Mouse (Mus musculus) ES-E14 (cell line): ENCODE data around the gene Acat1. TPM values are rescaled to one million over a fixed set of nuclear protein-coding genes. Genes with fewer than 3 reads are reported as not detected.

Source experiments
- DNase-seq: peaks from one replicate; pipeline ENCODE4 v3.0.0-alpha.2; 2013; ENCODE audit warnings: low read depth, low spot score
- H3K27ac ChIP-seq: 2 replicates; pipeline ENCODE4 v1.5.1; 2012; ENCODE audit warnings: low read depth, mild to moderate bottlenecking, low read length, moderate library complexity, mixed read lengths; ENCODE audit not compliant: poor library complexity, insufficient read depth, severe bottlenecking
- H3K36me3 ChIP-seq: 2 replicates; pipeline ENCODE4 v1.6.1; 2012; ENCODE audit warnings: mild to moderate bottlenecking, low read length, moderate library complexity, mixed read lengths; ENCODE audit not compliant: control insufficient read depth, poor library complexity, insufficient read depth, severe bottlenecking
- H3K4me1 ChIP-seq, 2 experiments: fragments of 150-350 bp in 1 of 2; sonication (generic) in 1 of 2; 2 replicates each; pipeline ENCODE4 v1.6.1; 2012; ENCODE audit warnings: low read length in 2 of 2, mild to moderate bottlenecking in 1 of 2, mixed read lengths in 1 of 2; ENCODE audit not compliant: control insufficient read depth in 2 of 2, insufficient read depth in 2 of 2, poor library complexity in 1 of 2
- H3K4me3 ChIP-seq, 2 experiments: fragments of 150-350 bp in 1 of 2; sonication (generic) in 1 of 2; 2 replicates each; pipeline ENCODE4 v1.5.1; 2012; ENCODE audit warnings: low read length in 2 of 2, low read depth in 1 of 2, mild to moderate bottlenecking in 1 of 2, mixed read lengths in 1 of 2; ENCODE audit not compliant: insufficient read depth in 1 of 2, poor library complexity in 1 of 2, severe bottlenecking in 1 of 2
- H3K9ac ChIP-seq: 2 replicates; pipeline ENCODE4 v1.6.1; 2012; ENCODE audit warnings: low read depth, mild to moderate bottlenecking, low read length, mixed read lengths; ENCODE audit not compliant: poor library complexity, insufficient read depth, severe bottlenecking
- H3K9me3 ChIP-seq: fragments of 150-350 bp; sonication (generic); 2 replicates; pipeline ENCODE4 v1.6.1; 2012; ENCODE audit warnings: low read depth, mild to moderate bottlenecking, low read length; ENCODE audit not compliant: control insufficient read depth, insufficient read depth
- CHD2 ChIP-seq: IDR thresholded peaks from 2 replicates; pipeline ENCODE4 v1.6.1; 2014; ENCODE audit warnings: mild to moderate bottlenecking, low read depth, low read length, inconsistent platforms
- HCFC1 ChIP-seq: IDR thresholded peaks from 2 replicates; pipeline ENCODE4 v1.6.1; 2012; ENCODE audit warnings: low read length, inconsistent platforms, borderline replicate concordance; ENCODE audit not compliant: insufficient read depth
- MAFK ChIP-seq: IDR thresholded peaks from 2 replicates; pipeline ENCODE4 v1.6.1; 2014; ENCODE audit warnings: mild to moderate bottlenecking, low read depth, low read length, inconsistent platforms; ENCODE audit not compliant: insufficient read depth
- ZC3H11A ChIP-seq: IDR thresholded peaks from 2 replicates; pipeline ENCODE4 v1.6.1; 2012; ENCODE audit warnings: low read depth, mild to moderate bottlenecking, inconsistent platforms, low read length, borderline replicate concordance
- ZNF384 ChIP-seq: IDR thresholded peaks from 2 replicates; pipeline ENCODE4 v1.6.1; 2012; ENCODE audit warnings: low read depth, low read length, inconsistent platforms
- in situ Hi-C, 2 experiments: fragments of 600-800 bp; cut with MboI; formaldehyde crosslinking; loops; one replicate each; pipeline ENCODE4 v1.15.1; 2025; ENCODE audit warnings: low sequenced_read_pairs in 2 of 2, inconsistent platforms in 1 of 2; ENCODE audit not compliant: unreplicated experiment in 2 of 2
- total RNA-seq: library from RNA; depleted of rRNA; stranded (reverse); fragments of 300-350 nt; gene quantifications from 2 replicates; pipeline ENCODE4 v1.2.3, GENCODE M21; 2012; rRNA removed

Acat1 gene
- total RNA-seq, 1 experiment = 9.8 TPM

- no peaks in the 10 kb centered on the region for H3K9me3 ChIP-seq
- H3K27ac ChIP-seq = no peak overlapping the region
- peaks cover 1 to 2% of the 10 kb centered on the region in 2 experiments; a peak in 1 of 4 replicates for H3K4me1 ChIP-seq
- in situ Hi-C loops = no loop called here
- H3K4me3 ChIP-seq = no peak overlapping the region
- TF ChIP-seq CHD2 (no peak), ZNF384 (no peak), ZC3H11A (no peak), HCFC1 (no peak), MAFK (no peak)
- H3K9ac ChIP-seq = no peak overlapping the region
- DNase-seq = peak; percentile 28
- H3K36me3 ChIP-seq = peaks cover 20% of the 10 kb centered on the region
Measured at GRCm38 (mm10) chr9:53570662-53571061, 39.5 kb downstream of the Acat1 start.

DNA sequence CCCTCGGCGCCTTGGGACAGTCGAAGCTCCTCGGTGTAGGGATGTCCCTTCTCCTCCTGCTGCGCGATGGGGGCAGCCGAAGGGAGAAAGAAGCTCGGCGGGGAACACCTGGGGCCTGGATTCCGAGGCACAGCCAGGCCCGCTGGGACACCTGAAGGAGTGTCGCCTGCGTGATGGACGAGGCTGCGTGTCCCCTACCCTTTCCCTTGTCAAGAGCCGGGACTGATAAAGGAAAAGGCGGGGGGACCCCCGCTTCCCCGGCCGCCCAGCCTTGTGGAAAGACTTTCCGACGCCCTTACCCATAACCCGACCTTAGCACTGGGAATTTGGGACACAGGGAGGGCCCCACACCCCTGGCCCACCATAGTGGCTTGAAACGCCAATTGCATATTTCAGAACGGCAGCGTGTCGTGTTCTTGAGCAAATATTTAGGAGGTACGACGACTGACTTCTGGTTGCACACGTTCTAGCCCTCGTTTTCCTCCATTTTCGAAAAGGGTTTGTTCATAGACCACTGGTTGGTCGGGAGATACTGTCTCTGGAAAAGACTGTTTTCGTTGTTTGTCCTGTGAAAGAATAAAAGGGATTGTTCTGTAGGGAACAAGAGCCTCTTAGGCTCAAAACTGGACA lies 72.7 kb downstream of the Acat1 start:
- 0 out of 2 replicates have a peak overlapping the region, but pooled peaks have one; percentile 70 for H3K27ac ChIP-seq
- no peak for DNase-seq
- in situ Hi-C loops = no loop called here
- H3K4me1 ChIP-seq = peaks cover 3 to 6% of the 10 kb centered on the region in 2 experiments; a peak in 2 of 4 replicates
- H3K9ac ChIP-seq = peak overlapping the region; percentile 90
- peak overlapping the region; percentile 81 to 93 for H3K4me3 ChIP-seq
- H3K9me3 ChIP-seq = no peaks in the 10 kb centered on the region
- TF ChIP-seq CHD2 = no peak
- no peak for TF ChIP-seq ZNF384
- TF ChIP-seq ZC3H11A = no peak
- TF ChIP-seq MAFK = no peak
- TF ChIP-seq HCFC1 = no peak; the same call in 1 of the 2 replicates
- H3K36me3 ChIP-seq = no peaks in the 10 kb centered on the region

DNA sequence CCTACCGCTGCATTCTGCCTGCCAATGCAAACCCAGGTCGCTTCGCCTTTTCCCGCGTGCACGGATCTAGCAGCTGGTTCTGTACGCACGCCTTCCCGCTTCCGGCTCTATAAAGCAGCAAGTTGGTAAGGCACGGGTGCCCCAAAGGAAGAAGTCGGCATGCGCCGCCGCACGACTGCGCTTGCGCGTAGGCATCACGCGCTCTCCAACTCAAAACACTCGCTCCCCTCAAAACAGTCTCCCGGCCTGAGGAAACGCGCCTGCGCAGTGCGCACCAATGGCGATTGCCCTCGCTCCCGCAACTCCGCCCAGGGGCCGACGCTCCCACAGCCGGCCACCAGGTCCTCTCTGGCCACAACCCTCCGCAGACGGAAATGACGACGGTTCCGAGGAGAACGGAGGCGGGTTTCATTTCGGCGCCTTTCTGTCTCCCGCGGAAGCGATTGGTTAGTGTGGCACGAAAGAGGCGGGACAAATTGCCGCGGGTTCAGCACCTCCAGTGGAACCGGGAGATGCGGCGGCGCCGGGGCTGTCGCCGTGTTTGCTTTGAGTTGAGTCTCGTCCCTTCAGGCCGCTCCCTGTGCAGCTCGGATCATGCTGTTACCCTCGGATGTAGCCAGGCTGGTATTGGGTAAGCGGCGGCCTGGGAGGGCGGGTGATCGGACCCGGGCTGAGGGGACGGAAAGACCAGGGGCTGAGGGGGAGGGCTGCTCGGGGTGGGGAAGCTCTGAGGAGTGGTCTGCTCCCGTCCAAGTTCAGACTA lies 73.4 kb downstream of the Acat1 start, which contains the start of the genes Atm and Npat:
Atm (minus strand) TSS at position 183 of the 763 bp plus-strand sequence.
Npat (plus strand) TSS at position 490 of the 763 bp plus-strand sequence.
- peak; percentile 99 for DNase-seq
- Histone ChIP-seq H3K9me3 (no peaks in the 10 kb centered on the region), H3K27ac (peak within 1 kb of the TSS; percentile 70), H3K36me3 (no peaks in the 10 kb centered on the region), H3K4me3 (peak within 1 kb of the TSS; percentile 89 to 98), H3K4me1 (peaks cover 3 to 6% of the 10 kb centered on the region in 2 experiments; a peak in 2 of 4 replicates), H3K9ac (peak within 1 kb of the TSS; percentile 94)
- TF ChIP-seq ZNF384 (no peak), CHD2 (0 out of 2 replicates have a peak, but pooled peaks have one; percentile 25), MAFK (no peak), HCFC1 (peak; percentile 67; the same call in 1 of the 2 replicates), ZC3H11A (no peak)
- in situ Hi-C loops = no loop called here

- TF ChIP-seq ZC3H11A = no peak
- H3K36me3 ChIP-seq = peaks cover 4% of the 10 kb centered on the region; the same call in 1 of the 2 replicates
- H3K4me3 ChIP-seq = peak overlapping the region; percentile 89 to 98
- peaks cover 3 to 6% of the 10 kb centered on the region in 2 experiments; a peak in 2 of 4 replicates for H3K4me1 ChIP-seq
- H3K9ac ChIP-seq = peak overlapping the region; percentile 94
- in situ Hi-C loops = no loop called here
- H3K9me3 ChIP-seq = no peaks in the 10 kb centered on the region
- H3K27ac ChIP-seq = no peak overlapping the region
- no peak for DNase-seq
Measured at GRCm38 (mm10) chr9:53535416-53536320, 74.5 kb downstream of the Acat1 start.

Other genes with a start within 250 kb of the Acat1 start
- 5.5 and 7.9 TPM in 2 replicates for gene Kdelc2, start 226.4 kb downstream of the Acat1 start, total RNA-seq
- 1.1 and 1.2 TPM in 2 replicates for gene 4930550C14Rik, start 208.1 kb downstream of the Acat1 start, total RNA-seq
- 24.9 and 31.4 TPM in 2 replicates for gene Atm, start 73.6 kb downstream of the Acat1 start, total RNA-seq
- 18.8 and 22.8 TPM in 2 replicates for gene Npat, start 73.3 kb downstream of the Acat1 start, total RNA-seq
- 31.5 and 42.6 TPM in 2 replicates for gene Cul5, start 59.6 kb upstream of the Acat1 start, total RNA-seq
- gene Rab39, start 95.8 kb upstream of the Acat1 start, total RNA-seq = 1.1 and 1.8 TPM in 2 replicates
- gene Slc35f2, start 161.2 kb upstream of the Acat1 start, total RNA-seq = 61.1 and 76.7 TPM in 2 replicates
- gene Sln, start 239.8 kb upstream of the Acat1 start, total RNA-seq = not detected in 2 replicates